ENCODE assay signal across 17 mouse cellular contexts in the genomic region with DNA sequence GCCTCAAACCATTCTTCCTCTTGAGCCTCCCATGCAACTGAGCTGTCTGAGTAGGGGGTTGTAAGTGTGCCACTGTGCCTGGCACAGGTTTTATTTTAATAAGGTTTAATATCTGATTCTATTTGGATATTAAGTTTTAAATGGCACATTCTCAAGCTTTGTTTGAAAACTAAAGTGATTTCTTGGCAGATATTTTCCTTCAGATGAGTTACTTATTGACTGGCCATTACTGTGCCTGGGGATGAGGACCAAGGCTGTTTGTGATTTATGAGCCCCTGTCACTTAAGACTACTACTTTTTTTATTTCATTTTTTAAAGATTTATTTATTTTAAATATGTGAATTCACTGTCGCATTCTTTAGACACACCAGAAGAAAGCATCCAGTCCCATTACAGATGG.
"Had no signal": no experiment of that assay in that cellular context is flagged by ENCODE, and none has a peak within 500 bp of the region (broad histone marks: within the 10 kb centered on the region; RNA-seq: fewer than 3 reads in every experiment).

No protein-coding gene starts in this region.

- H3K27me3 ChIP-seq: limb, embryonic 13.5 days; liver, embryonic 12.5 days; liver, embryonic 15.5 days; lung, embryonic 15.5 days; megakaryocyte, embryonic 14.5 days; neural tube, embryonic 13.5 days; stomach, embryonic 15.5 days had no signal

- DNase-seq: kidney, adult 8-10 months; layer of hippocampus, postnatal 36 days; lung, adult 18-20 months; lung, postnatal 36 days; midbrain, embryonic 14.5 days; retina, postnatal 1 day; right cerebral cortex, postnatal 25 days; thymus, postnatal 25 days had no signal

- H3K9ac ChIP-seq: limb, embryonic 13.5 days; liver, embryonic 12.5 days; liver, embryonic 15.5 days; lung, embryonic 15.5 days; neural tube, embryonic 13.5 days; stomach, embryonic 15.5 days had no signal

- H3K4me2 ChIP-seq: limb, embryonic 13.5 days; liver, embryonic 12.5 days; liver, embryonic 15.5 days; lung, embryonic 15.5 days; neural tube, embryonic 13.5 days; stomach, embryonic 15.5 days had no signal

- H3K27ac ChIP-seq: limb, embryonic 10.5 days; limb, embryonic 13.5 days; liver, embryonic 12.5 days; liver, embryonic 15.5 days; lung, embryonic 15.5 days; midbrain, embryonic 10.5 days; neural tube, embryonic 13.5 days; stomach, embryonic 15.5 days had no signal

- H3K36me3 ChIP-seq: limb, embryonic 13.5 days; liver, embryonic 15.5 days; lung, embryonic 15.5 days; midbrain, embryonic 10.5 days; neural tube, embryonic 13.5 days; stomach, embryonic 15.5 days had no signal

- H3K9me3 ChIP-seq: limb, embryonic 10.5 days; limb, embryonic 13.5 days; liver, embryonic 12.5 days; liver, embryonic 15.5 days; lung, embryonic 15.5 days; megakaryocyte, embryonic 14.5 days; midbrain, embryonic 10.5 days; neural tube, embryonic 13.5 days; stomach, embryonic 15.5 days had no signal

- H3K4me3 ChIP-seq: limb, embryonic 10.5 days; limb, embryonic 13.5 days; liver, embryonic 12.5 days; liver, embryonic 15.5 days; lung, embryonic 15.5 days; midbrain, embryonic 10.5 days; neural tube, embryonic 13.5 days; stomach, embryonic 15.5 days had no signal
